ENCODE assay signal across 16 mouse cellular contexts in genomic region chr16:33735238-33735637, GRCm38 (mm10). TPM values are rescaled to one million over a fixed set of nuclear protein-coding genes. Genes with fewer than 3 reads are reported as not detected.
DNase-seq lines count a peak whose midpoint lies in the region; ATAC-seq and TF ChIP-seq lines count a peak whose summit lies in the region.
"Had no signal": no experiment of that assay in that cellular context is flagged by ENCODE, and none has a peak within 500 bp of the region (broad histone marks: within the 10 kb centered on the region; RNA-seq: fewer than 3 reads in every experiment).

No protein-coding gene starts in this region.

- peak overlapping the region; percentile 73 for H3K27ac ChIP-seq in forebrain, embryonic 10.5 days
- H3K27ac ChIP-seq in forebrain, embryonic 13.5 days, result peak overlapping the region; percentile 95
- H3K27ac ChIP-seq in hindbrain, embryonic 15.5 days (replicated peaks), result peak overlapping the region; percentile 57
- H3K27ac ChIP-seq in midbrain, postnatal 0 days (ENCODE audit: low read depth, low read length), result peak overlapping the region; percentile 33; the same call in 1 of the 2 replicates
- H3K27ac ChIP-seq: embryonic facial prominence, embryonic 12.5 days; heart, embryonic 13.5 days; kidney, postnatal 0 days; liver, embryonic 13.5 days had no signal

- no peaks in the 10 kb centered on the region for H3K9me3 ChIP-seq in forebrain, embryonic 10.5 days
- no peaks in the 10 kb centered on the region for H3K9me3 ChIP-seq in forebrain, embryonic 13.5 days (replicated peaks)
- H3K9me3 ChIP-seq in hindbrain, embryonic 15.5 days, result no peaks in the 10 kb centered on the region
- H3K9me3 ChIP-seq in midbrain, postnatal 0 days (ENCODE audit: low read length), result no peaks in the 10 kb centered on the region
- H3K9me3 ChIP-seq: embryonic facial prominence, embryonic 12.5 days; heart, embryonic 13.5 days; liver, embryonic 13.5 days; stomach, embryonic 15.5 days had no signal

- 37% methylated on average over 5 of the region's 5 CpGs for WGBS in forebrain, embryonic 10.5 days
- WGBS in forebrain, embryonic 13.5 days, result 29% methylated on average over 5 of the region's 5 CpGs
- 54% methylated on average over 5 of the region's 5 CpGs for WGBS in hindbrain, embryonic 15.5 days
- WGBS in midbrain, postnatal 0 days, result 54% methylated on average over 5 of the region's 5 CpGs

- no peak for DNase-seq in forebrain, embryonic 10.5 days (ENCODE audit: extremely low spot score, low spot score)
- DNase-seq in midbrain, postnatal 0 days (ENCODE audit: low spot score), result no peak
- no peak for DNase-seq in embryo, embryonic 9.5 days (ENCODE audit: extremely low spot score)
- DNase-seq in cerebellum, adult 11-12 months, result no peak
- DNase-seq: liver, embryonic 13.5 days; lung, postnatal 14 days; right cerebral cortex, postnatal 25 days; thymus, postnatal 25 days had no signal

- 0 out of 2 replicates have a peak overlapping the region, but pooled peaks have one; percentile 17 for H3K9ac ChIP-seq in forebrain, embryonic 13.5 days
- H3K9ac ChIP-seq in hindbrain, embryonic 15.5 days, result no peak overlapping the region
- no peak overlapping the region for H3K9ac ChIP-seq in midbrain, postnatal 0 days (replicated peaks; ENCODE audit: low read length, poor library complexity, severe bottlenecking)
- H3K9ac ChIP-seq: embryonic facial prominence, embryonic 12.5 days; heart, embryonic 13.5 days; liver, embryonic 13.5 days; stomach, embryonic 15.5 days had no signal

- no peaks in the 10 kb centered on the region for H3K27me3 ChIP-seq in forebrain, embryonic 10.5 days (ENCODE audit: poor library complexity, severe bottlenecking)
- H3K27me3 ChIP-seq in forebrain, embryonic 13.5 days, result no peaks in the 10 kb centered on the region
- no peaks in the 10 kb centered on the region for H3K27me3 ChIP-seq in hindbrain, embryonic 15.5 days
- no peaks in the 10 kb centered on the region for H3K27me3 ChIP-seq in midbrain, postnatal 0 days (ENCODE audit: insufficient read depth, low read length)
- H3K27me3 ChIP-seq: embryonic facial prominence, embryonic 12.5 days; heart, embryonic 13.5 days; liver, embryonic 13.5 days; stomach, embryonic 15.5 days had no signal

- no peak overlapping the region for H3K4me2 ChIP-seq in forebrain, embryonic 13.5 days
- H3K4me2 ChIP-seq in hindbrain, embryonic 15.5 days, result no peak overlapping the region
- H3K4me2 ChIP-seq in midbrain, postnatal 0 days (ENCODE audit: low read depth, low read length, poor library complexity, severe bottlenecking), result no peak overlapping the region
- H3K4me2 ChIP-seq: embryonic facial prominence, embryonic 12.5 days; heart, embryonic 13.5 days; liver, embryonic 13.5 days; stomach, embryonic 15.5 days had no signal

- no peak for TF ChIP-seq CTCF in midbrain, postnatal 0 days (IDR thresholded peaks at IDR 0.05)

- peaks cover 74% of the 10 kb centered on the region for H3K4me1 ChIP-seq in forebrain, embryonic 10.5 days
- H3K4me1 ChIP-seq in forebrain, embryonic 13.5 days, result peaks cover 84% of the 10 kb centered on the region
- peaks cover 32% of the 10 kb centered on the region for H3K4me1 ChIP-seq in hindbrain, embryonic 15.5 days (replicated peaks)
- no peaks in the 10 kb centered on the region; the same call in 1 of the 2 replicates for H3K4me1 ChIP-seq in midbrain, postnatal 0 days (ENCODE audit: insufficient read depth, low read length)

- no peak for ATAC-seq in forebrain, embryonic 13.5 days
- no peak for ATAC-seq in hindbrain, embryonic 15.5 days (ENCODE audit: low FRiP score, low read depth)
- ATAC-seq in midbrain, postnatal 0 days (ENCODE audit: low FRiP score), result no peak
- ATAC-seq in frontal cortex, adult (ENCODE audit: low TSS enrichment), result no peak

- no peak overlapping the region for H3K4me3 ChIP-seq in forebrain, embryonic 10.5 days
- no peak overlapping the region for H3K4me3 ChIP-seq in forebrain, embryonic 13.5 days
- no peak overlapping the region for H3K4me3 ChIP-seq in hindbrain, embryonic 15.5 days
- H3K4me3 ChIP-seq in midbrain, postnatal 0 days (ENCODE audit: low read depth, low read length), result no peak overlapping the region
- H3K4me3 ChIP-seq: embryonic facial prominence, embryonic 12.5 days; heart, embryonic 13.5 days; liver, embryonic 13.5 days; stomach, embryonic 15.5 days had no signal

- H3K36me3 ChIP-seq in forebrain, embryonic 10.5 days (replicated peaks), result peaks cover 78% of the 10 kb centered on the region
- H3K36me3 ChIP-seq in forebrain, embryonic 13.5 days (ENCODE audit: poor library complexity, severe bottlenecking), result peaks cover 38% of the 10 kb centered on the region
- H3K36me3 ChIP-seq in hindbrain, embryonic 15.5 days, result no peaks in the 10 kb centered on the region
- H3K36me3 ChIP-seq in midbrain, postnatal 0 days (ENCODE audit: insufficient read depth, low read length), result no peaks in the 10 kb centered on the region
- H3K36me3 ChIP-seq: embryonic facial prominence, embryonic 12.5 days; stomach, embryonic 15.5 days had no signal

RNA-seq across cellular contexts. Expression of gene Heg1, which starts 51.1 kb away (rescaled TPM):
- 22.8 and 23.1 TPM in 2 replicates for polyA plus RNA-seq in forebrain, embryonic 10.5 days (2016; fragmentation: Nextera tagmentation; extraction: Ambion mirVana)
- polyA plus RNA-seq in forebrain, embryonic 13.5 days (2015; fragmentation: Nextera tagmentation; extraction: Ambion mirVana), result 21.3 and 22.3 TPM in 2 replicates
- polyA plus RNA-seq in hindbrain, embryonic 15.5 days (2015; fragmentation: Nextera tagmentation; extraction: Ambion mirVana), result 11.5 and 11.7 TPM in 2 replicates
- total RNA-seq in midbrain, postnatal 0 days (2014; rRNA removed), result 19.5 and 22.4 TPM in 2 replicates
- 6.2 and 7.2 TPM in 2 replicates for polyA plus RNA-seq in midbrain, postnatal 0 days (2015; fragmentation: Nextera tagmentation; extraction: Ambion mirVana)

RNA-seq across cellular contexts. Expression of gene Muc13, which starts 58.6 kb away (rescaled TPM):
- 0.24 and 0.38 TPM in 2 replicates for polyA plus RNA-seq in forebrain, embryonic 10.5 days (2016; fragmentation: Nextera tagmentation; extraction: Ambion mirVana)
- polyA plus RNA-seq in forebrain, embryonic 13.5 days (2015; fragmentation: Nextera tagmentation; extraction: Ambion mirVana), result 0.08 TPM in 1 of 2 replicates, not detected in the other
- polyA plus RNA-seq in hindbrain, embryonic 15.5 days (2015; fragmentation: Nextera tagmentation; extraction: Ambion mirVana), result 0.05 TPM in 1 of 2 replicates, not detected in the other
- total RNA-seq in midbrain, postnatal 0 days (2014; rRNA removed), result 0.05 TPM in 1 of 2 replicates, not detected in the other
- not detected in 2 replicates for polyA plus RNA-seq in midbrain, postnatal 0 days (2015; fragmentation: Nextera tagmentation; extraction: Ambion mirVana)
- total RNA-seq: left cerebral cortex, postnatal 4 days had no signal
- polyA plus RNA-seq: kidney, postnatal 0 days had no signal

Comparison
In these comparisons a context has a peak if more than half of its experiments do, and no peak if none do; other contexts are left out.
1. H3K27ac ChIP-seq: peak in every context shown above with its lines; median percentile 95 in forebrain, embryonic 13.5 days; 73 in forebrain, embryonic 10.5 days; 57 in hindbrain, embryonic 15.5 days; 33 in midbrain, postnatal 0 days.